Mouse (Mus musculus): Measurements from ENCODE around the gene Dnajc30.

- no peak for TF ChIP-seq POLR2A (IDR thresholded peaks at IDR 0.05; ENCODE audit: borderline replicate concordance, extremely low read depth, insufficient read depth, insufficient read length, poor library complexity, severe bottlenecking)
- TF ChIP-seq CTCF (IDR thresholded peaks at IDR 0.05; ENCODE audit: borderline replicate concordance, extremely low read depth, insufficient read depth, insufficient read length) = no peak
These were observed 42.2 kb upstream of the Dnajc30 start for GRCm38 (mm10) chr5:135021814-135022213.

Measured in brain, embryonic 14.5 days (tissue).